Mouse (Mus musculus): ENCODE results near the gene Tmem190.

DNA sequence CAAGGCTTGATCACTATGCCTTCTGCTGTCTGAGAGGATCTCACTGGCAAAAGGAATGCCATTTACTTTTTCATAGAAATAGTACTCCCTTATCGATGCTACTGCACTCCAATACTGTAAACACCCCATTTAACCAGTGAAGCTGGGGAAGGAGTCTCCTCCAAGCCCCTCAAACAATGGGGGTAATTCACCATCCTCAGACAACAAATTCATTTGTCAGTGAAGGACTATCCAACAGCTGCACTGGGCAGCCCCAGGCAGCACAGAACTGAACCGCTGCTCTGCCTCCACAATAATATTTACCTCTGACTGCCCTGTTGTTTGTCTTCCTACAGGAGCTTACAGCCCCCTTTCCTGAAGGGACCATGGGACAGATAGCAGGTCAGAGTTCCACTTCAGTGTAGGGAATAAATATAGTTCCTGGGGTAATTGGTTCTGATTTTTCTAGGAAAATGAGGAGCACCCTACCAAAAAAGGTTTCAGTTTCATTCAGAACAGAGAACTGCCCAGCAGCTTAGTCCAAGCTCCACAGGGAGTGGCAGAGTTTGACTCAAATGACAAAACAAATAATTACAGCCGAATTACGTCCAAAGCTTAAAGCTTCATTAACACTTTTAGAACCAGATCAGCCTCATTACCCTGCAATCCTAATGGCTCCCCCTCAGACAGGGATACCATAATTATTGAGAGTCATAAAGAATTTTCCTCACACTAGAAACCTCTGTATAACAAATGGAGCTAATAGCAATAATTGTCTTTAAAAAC, 17.6 kb upstream of the Tmem190 start:
- no peak for TF ChIP-seq POLR2A (IDR thresholded peaks at IDR 0.05; ENCODE audit: insufficient read length, low read depth)
- TF ChIP-seq MYOG (IDR thresholded peaks at IDR 0.05; ENCODE audit: control insufficient read depth in 1 of 3, insufficient read depth in 1 of 3, insufficient read length in 2 of 3, low read depth in 2 of 3), result no peak
- TF ChIP-seq MYOD1 (IDR thresholded peaks at IDR 0.05; ENCODE audit: control insufficient read depth in 1 of 3, insufficient read length in 2 of 3, low read depth in 2 of 3), result no peak
- TF ChIP-seq TCF12 (IDR thresholded peaks at IDR 0.05; ENCODE audit: insufficient read depth, poor library complexity, severe bottlenecking), result no peak
- no peak for TF ChIP-seq CEBPB (IDR thresholded peaks at IDR 0.05; ENCODE audit: insufficient read depth, poor library complexity, severe bottlenecking)
- no peak for TF ChIP-seq MAX (IDR thresholded peaks at IDR 0.05; ENCODE audit: low read depth)
- no peak for TF ChIP-seq USF1 (IDR thresholded peaks at IDR 0.05; ENCODE audit: low read depth)
- no peak for TF ChIP-seq E2F4 (IDR thresholded peaks at IDR 0.05; ENCODE audit: insufficient read depth)
- no peak for TF ChIP-seq TCF3 (IDR thresholded peaks at IDR 0.05; ENCODE audit: insufficient read length, low read depth)
- no peak for TF ChIP-seq REST (IDR thresholded peaks at IDR 0.05; ENCODE audit: insufficient read depth, insufficient read length)
